Mouse (Mus musculus) MEL (cell line): ENCODE measurements around the gene Ndufa11.
A peak's percentile ranks its signal among the peaks of the same experiment; 100 is the strongest.

Experiments
- CTCF ChIP-seq, 3 experiments: IDR thresholded peaks in 2 of 3; conservative IDR thresholded peaks in 1 of 3; 2 replicates each; pipeline ENCODE4 v1.5.1; 2011 to 2012; ENCODE audit warnings: low read length in 3 of 3, low read depth in 2 of 3, mild to moderate bottlenecking in 2 of 3, improper control_type of control experiment in 1 of 3, inconsistent platforms in 1 of 3, mixed read lengths in 1 of 3, moderate library complexity in 1 of 3; ENCODE audit not compliant: control insufficient read depth in 1 of 3, insufficient read depth in 1 of 3, poor library complexity in 1 of 3, severe bottlenecking in 1 of 3
- EP300 ChIP-seq, 2 experiments: IDR thresholded peaks; 2 replicates each; pipeline ENCODE4 v1.6.1; 2011; ENCODE audit warnings: improper control_type of control experiment in 2 of 2, low read length in 2 of 2, low read depth in 1 of 2, mild to moderate bottlenecking in 1 of 2
- GABPA ChIP-seq: IDR thresholded peaks from 2 replicates; pipeline ENCODE4 v1.6.1; 2012; ENCODE audit warnings: low read depth, mild to moderate bottlenecking, inconsistent platforms, low read length, improper control_type of control experiment, moderate library complexity
- GATA1 ChIP-seq: IDR thresholded peaks from 2 replicates; pipeline ENCODE4 v1.6.1; 2011; ENCODE audit warnings: low read depth, low read length, improper control_type of control experiment
- KAT2A ChIP-seq: conservative IDR thresholded peaks from 2 replicates; pipeline ENCODE4 v1.6.1; 2012; ENCODE audit warnings: low read depth, low read length, improper control_type of control experiment, inconsistent platforms
- MAFK ChIP-seq: IDR thresholded peaks from 2 replicates; pipeline ENCODE4 v1.6.1; 2011; ENCODE audit warnings: low read depth, mild to moderate bottlenecking, low read length, improper control_type of control experiment, borderline replicate concordance
- MAX ChIP-seq: IDR thresholded peaks from 2 replicates; pipeline ENCODE4 v1.6.1; 2011; ENCODE audit warnings: low read length, improper control_type of control experiment
- MEF2A ChIP-seq: IDR thresholded peaks from 2 replicates; pipeline ENCODE4 v1.6.1; 2014; ENCODE audit warnings: low read depth, mild to moderate bottlenecking, inconsistent platforms, low read length, improper control_type of control experiment; ENCODE audit not compliant: poor library complexity, insufficient replicate concordance, severe bottlenecking; ENCODE audit errors: extremely low read depth
- NELFE ChIP-seq: IDR thresholded peaks from 2 replicates; pipeline ENCODE4 v1.6.1; 2011; ENCODE audit warnings: low read depth, low read length, improper control_type of control experiment
- POLR2A ChIP-seq, 2 experiments: IDR thresholded peaks; 2 replicates each; pipeline ENCODE4 v1.6.1; 2011 to 2012; ENCODE audit warnings: low read length in 2 of 2, mild to moderate bottlenecking in 2 of 2, control low read depth in 1 of 2, improper control_type of control experiment in 1 of 2, low read depth in 1 of 2, moderate library complexity in 1 of 2; ENCODE audit not compliant: control insufficient read depth in 1 of 2, insufficient read depth in 1 of 2, poor library complexity in 1 of 2
- POLR2AphosphoS2 ChIP-seq: IDR thresholded peaks from 2 replicates; pipeline ENCODE4 v1.6.1; 2011; ENCODE audit warnings: low read length, improper control_type of control experiment
- TBP ChIP-seq: IDR thresholded peaks from 2 replicates; pipeline ENCODE4 v1.8.0; 2011; ENCODE audit warnings: low read depth, low read length, improper control_type of control experiment
- ZKSCAN1 ChIP-seq: IDR thresholded peaks from 2 replicates; pipeline ENCODE4 v1.6.1; 2012; ENCODE audit warnings: low read depth, mild to moderate bottlenecking, inconsistent platforms, low read length, improper control_type of control experiment, moderate library complexity
- ZMIZ1 ChIP-seq: IDR thresholded peaks from 2 replicates; pipeline ENCODE4 v1.6.1; 2012; ENCODE audit warnings: low read depth, mild to moderate bottlenecking, inconsistent platforms, low read length, improper control_type of control experiment, moderate library complexity

DNA sequence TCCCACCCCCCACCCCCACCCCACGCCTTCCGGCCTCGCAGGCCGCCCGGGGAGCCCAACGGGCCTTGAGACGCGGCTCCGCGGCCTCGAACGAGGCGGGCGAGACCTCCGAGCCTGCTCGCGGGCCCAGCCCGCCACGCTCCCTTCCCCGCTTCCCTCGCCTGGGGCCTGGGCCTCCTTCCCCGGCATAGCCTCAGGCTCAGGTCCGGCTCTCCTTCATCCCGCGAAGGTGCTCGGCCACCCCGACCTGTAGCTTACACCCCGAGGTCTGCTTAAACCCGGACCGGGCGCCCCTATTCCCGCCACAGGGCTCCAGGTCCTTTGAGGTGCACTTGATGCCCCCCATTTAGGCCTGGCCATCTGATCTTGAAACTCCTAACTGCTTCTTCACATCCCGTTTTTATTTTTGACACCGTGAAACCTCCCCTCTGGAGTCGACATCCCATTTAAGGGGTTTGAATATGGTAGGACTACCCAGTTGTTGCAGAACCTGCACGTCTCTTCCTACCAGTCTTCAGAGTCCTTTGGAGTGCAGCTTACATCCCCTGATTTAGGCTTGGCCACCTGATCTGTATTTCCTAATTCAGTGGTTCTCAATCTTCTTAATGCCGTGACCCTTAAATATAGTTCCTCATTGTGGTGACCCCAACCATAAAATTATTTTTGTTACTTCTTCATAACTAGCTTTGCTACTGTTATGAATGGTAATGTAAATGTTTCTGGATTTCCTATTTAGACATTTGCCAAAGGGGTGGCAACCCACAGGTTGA, 43.7 kb upstream of the Ndufa11 start:
- no peak for TF ChIP-seq CTCF (IDR thresholded peaks at IDR 0.05 in 2 of 3, conservative IDR thresholded peaks at IDR 0.05 in 1 of 3; ENCODE audit: control insufficient read depth in 1 of 3, insufficient read depth in 1 of 3, low read depth in 2 of 3, low read length in 3 of 3, poor library complexity in 1 of 3, severe bottlenecking in 1 of 3)
- no peak for TF ChIP-seq POLR2A (IDR thresholded peaks at IDR 0.05; ENCODE audit: control insufficient read depth in 1 of 2, insufficient read depth in 1 of 2, low read depth in 1 of 2, low read length in 2 of 2, poor library complexity in 1 of 2)
- no peak for TF ChIP-seq GATA1
- TF ChIP-seq TBP = 0 out of 2 replicates have a peak, but pooled peaks have one; percentile 10
- TF ChIP-seq KAT2A = no peak
- TF ChIP-seq GABPA = no peak
- no peak for TF ChIP-seq EP300 (IDR thresholded peaks at IDR 0.05; ENCODE audit: low read depth in 1 of 2, low read length in 2 of 2)
- TF ChIP-seq MAX = no peak
- TF ChIP-seq MAFK = no peak
- no peak for TF ChIP-seq MEF2A
- no peak for TF ChIP-seq POLR2AphosphoS2
- TF ChIP-seq ZKSCAN1 = no peak
- peak; percentile 4; the same call in 1 of the 2 replicates for TF ChIP-seq ZMIZ1
- no peak for TF ChIP-seq NELFE
